Mouse (Mus musculus): ENCODE measurements around the gene Bicra. TPM values are rescaled to one million over a fixed set of nuclear protein-coding genes. Genes with fewer than 3 reads are reported as not detected.

The Bicra gene
- polyA plus RNA-seq, 1 experiment from 2014 or later, result 6.7 TPM

GRCm38 (mm10) chr7:15963798-15964652 is 83.7 kb downstream of the Bicra start:
- peaks cover 20% of the 10 kb centered on the region for H3K36me3 ChIP-seq (ENCODE audit: control insufficient read depth, insufficient read depth, low read length)
- 0 out of 2 replicates have a peak overlapping the region, but pooled peaks have one; percentile 41 for H3K4me2 ChIP-seq (ENCODE audit: low read depth, low read length)
- H3K4me1 ChIP-seq (ENCODE audit: control insufficient read depth, insufficient read depth, low read length), result peaks cover 41% of the 10 kb centered on the region

GRCm38 (mm10) chr7:15962311-15963288 is 85.1 kb downstream of the Bicra start:
- WGBS, result 8% methylated on average over 12 of the region's 12 CpGs
- peak overlapping the region; percentile 34 for H3K9ac ChIP-seq (ENCODE audit: low read depth, low read length)
- peaks cover 34% of the 10 kb centered on the region for H3K36me3 ChIP-seq (ENCODE audit: control insufficient read depth, insufficient read depth, low read length)
- H3K9me3 ChIP-seq (ENCODE audit: control insufficient read depth, low read length), result no peaks in the 10 kb centered on the region
- DNase-seq (ENCODE audit: low spot score) (peak; percentile 94), ATAC-seq (ENCODE audit: low read depth) (peak; percentile 86)
- peaks cover 41% of the 10 kb centered on the region for H3K4me1 ChIP-seq (ENCODE audit: control insufficient read depth, insufficient read depth, low read length)
- peak overlapping the region; percentile 89 for H3K27ac ChIP-seq (replicated peaks; ENCODE audit: low read depth, low read length)
- H3K27me3 ChIP-seq (replicated peaks; ENCODE audit: control insufficient read depth, insufficient read depth, low read length), result no peaks in the 10 kb centered on the region
- H3K4me2 ChIP-seq (ENCODE audit: low read depth, low read length), result peak overlapping the region; percentile 41
- peak overlapping the region; percentile 5; the same call in 1 of the 2 replicates for H3K4me3 ChIP-seq (ENCODE audit: low read depth, low read length)

More at GRCm38 (mm10) chr7:15963798-15964652, 83.7 kb downstream of the Bicra start:
- ATAC-seq (ENCODE audit: low read depth) (no peak), DNase-seq (ENCODE audit: low spot score) (no peak)
- Histone ChIP-seq H3K4me3 (ENCODE audit: low read depth, low read length) (no peak overlapping the region), H3K9ac (ENCODE audit: low read depth, low read length) (peak overlapping the region; percentile 9; the same call in 1 of the 2 replicates), H3K9me3 (ENCODE audit: control insufficient read depth, low read length) (no peaks in the 10 kb centered on the region), H3K27me3 (replicated peaks; ENCODE audit: control insufficient read depth, insufficient read depth, low read length) (no peaks in the 10 kb centered on the region), H3K27ac (replicated peaks; ENCODE audit: low read depth, low read length) (peak overlapping the region; percentile 89)
- 83% methylated on average over 32 of the region's 32 CpGs for WGBS

GRCm38 (mm10) chr7:15961798-15962197 is 85.9 kb downstream of the Bicra start:
- peaks cover 41% of the 10 kb centered on the region for H3K4me1 ChIP-seq (ENCODE audit: control insufficient read depth, insufficient read depth, low read length)
- peak overlapping the region; percentile 89 for H3K27ac ChIP-seq (replicated peaks; ENCODE audit: low read depth, low read length)
- whole genome bisulfite sequencing, result 79% methylated on average over 7 of the region's 7 CpGs
- H3K36me3 ChIP-seq (ENCODE audit: control insufficient read depth, insufficient read depth, low read length), result peaks cover 41% of the 10 kb centered on the region
- DNase-seq (ENCODE audit: low spot score) (no peak), ATAC-seq (ENCODE audit: low read depth) (no peak)
- H3K9me3 ChIP-seq (ENCODE audit: control insufficient read depth, low read length), result no peaks in the 10 kb centered on the region
- no peaks in the 10 kb centered on the region for H3K27me3 ChIP-seq (replicated peaks; ENCODE audit: control insufficient read depth, insufficient read depth, low read length)
- H3K4me2 ChIP-seq (ENCODE audit: low read depth, low read length), result peak overlapping the region; percentile 41; the same call in 1 of the 2 replicates
- no peak overlapping the region for H3K4me3 ChIP-seq (ENCODE audit: low read depth, low read length)
- no peak overlapping the region for H3K9ac ChIP-seq (ENCODE audit: low read depth, low read length)

- no peak overlapping the region for H3K4me2 ChIP-seq (ENCODE audit: low read depth, low read length)
Observed at GRCm38 (mm10) chr7:15961239-15961638, 86.5 kb downstream of the Bicra start.

GRCm38 (mm10) chr7:15960691-15961090 is 87.0 kb downstream of the Bicra start:
- H3K27ac ChIP-seq (replicated peaks; ENCODE audit: low read depth, low read length), result no peak overlapping the region
- no peak overlapping the region for H3K4me3 ChIP-seq (ENCODE audit: low read depth, low read length)
- no peak for DNase-seq (ENCODE audit: low spot score)
- no peak overlapping the region for H3K9ac ChIP-seq (ENCODE audit: low read depth, low read length)
- peaks cover 37% of the 10 kb centered on the region for H3K4me1 ChIP-seq (ENCODE audit: control insufficient read depth, insufficient read depth, low read length)
- 31% methylated on average over 4 of the region's 4 CpGs for WGBS
- peaks cover 50% of the 10 kb centered on the region for H3K36me3 ChIP-seq (ENCODE audit: control insufficient read depth, insufficient read depth, low read length)
- no peak for ATAC-seq (ENCODE audit: low read depth)
- no peaks in the 10 kb centered on the region for H3K9me3 ChIP-seq (ENCODE audit: control insufficient read depth, low read length)
- H3K27me3 ChIP-seq (replicated peaks; ENCODE audit: control insufficient read depth, insufficient read depth, low read length), result no peaks in the 10 kb centered on the region
- H3K4me2 ChIP-seq (ENCODE audit: low read depth, low read length), result no peak overlapping the region

More at GRCm38 (mm10) chr7:15961239-15961638, 86.5 kb downstream of the Bicra start:
- Histone ChIP-seq H3K9ac (ENCODE audit: low read depth, low read length) (no peak overlapping the region), H3K9me3 (ENCODE audit: control insufficient read depth, low read length) (no peaks in the 10 kb centered on the region), H3K4me1 (ENCODE audit: control insufficient read depth, insufficient read depth, low read length) (peaks cover 37% of the 10 kb centered on the region), H3K27ac (replicated peaks; ENCODE audit: low read depth, low read length) (peak overlapping the region; percentile 89; the same call in 1 of the 2 replicates), H3K27me3 (replicated peaks; ENCODE audit: control insufficient read depth, insufficient read depth, low read length) (no peaks in the 10 kb centered on the region), H3K4me3 (ENCODE audit: low read depth, low read length) (no peak overlapping the region), H3K36me3 (ENCODE audit: control insufficient read depth, insufficient read depth, low read length) (peaks cover 47% of the 10 kb centered on the region)
- ATAC-seq (ENCODE audit: low read depth) (no peak), DNase-seq (ENCODE audit: low spot score) (no peak)
- 45% methylated on average over 4 of the region's 4 CpGs for WGBS

- DNase-seq (ENCODE audit: low spot score) (no peak), ATAC-seq (ENCODE audit: low read depth) (no peak)
- no peaks in the 10 kb centered on the region for H3K27me3 ChIP-seq (replicated peaks; ENCODE audit: control insufficient read depth, insufficient read depth, low read length)
- H3K9ac ChIP-seq (ENCODE audit: low read depth, low read length), result no peak overlapping the region
- peaks cover 8% of the 10 kb centered on the region for H3K4me1 ChIP-seq (ENCODE audit: control insufficient read depth, insufficient read depth, low read length)
- peak overlapping the region; percentile 44; the same call in 1 of the 2 replicates for H3K27ac ChIP-seq (replicated peaks; ENCODE audit: low read depth, low read length)
- H3K4me2 ChIP-seq (ENCODE audit: low read depth, low read length), result no peak overlapping the region
- WGBS, result 66% methylated on average over 5 of the region's 5 CpGs
- peaks cover 87% of the 10 kb centered on the region for H3K36me3 ChIP-seq (ENCODE audit: control insufficient read depth, insufficient read depth, low read length)
- no peak overlapping the region for H3K4me3 ChIP-seq (ENCODE audit: low read depth, low read length)
- H3K9me3 ChIP-seq (ENCODE audit: control insufficient read depth, low read length), result 0 out of 2 replicates have a peak, but pooled peaks cover 4% of the 10 kb centered on the region
Observed at GRCm38 (mm10) chr7:15956143-15956542, 91.6 kb downstream of the Bicra start.

- H3K9ac ChIP-seq (ENCODE audit: low read depth, low read length), result no peak overlapping the region
- H3K27ac ChIP-seq (replicated peaks; ENCODE audit: low read depth, low read length), result peak overlapping the region; percentile 44; the same call in 1 of the 2 replicates
- H3K27me3 ChIP-seq (replicated peaks; ENCODE audit: control insufficient read depth, insufficient read depth, low read length), result no peaks in the 10 kb centered on the region
- DNase-seq (ENCODE audit: low spot score) (no peak), ATAC-seq (ENCODE audit: low read depth) (no peak)
- WGBS, result 16% methylated on average over 5 of the region's 7 CpGs
- H3K36me3 ChIP-seq (ENCODE audit: control insufficient read depth, insufficient read depth, low read length), result peaks cover 90% of the 10 kb centered on the region
- H3K4me1 ChIP-seq (ENCODE audit: control insufficient read depth, insufficient read depth, low read length), result peaks cover 5% of the 10 kb centered on the region; the same call in 1 of the 2 replicates
- H3K4me2 ChIP-seq (ENCODE audit: low read depth, low read length), result peak overlapping the region; percentile 31
- H3K9me3 ChIP-seq (ENCODE audit: control insufficient read depth, low read length), result 0 out of 2 replicates have a peak, but pooled peaks cover 4% of the 10 kb centered on the region
- no peak overlapping the region for H3K4me3 ChIP-seq (ENCODE audit: low read depth, low read length)
Observed at GRCm38 (mm10) chr7:15955509-15955908, 92.2 kb downstream of the Bicra start.

GRCm38 (mm10) chr7:15954978-15955443 is 92.7 kb downstream of the Bicra start:
- H3K36me3 ChIP-seq (ENCODE audit: control insufficient read depth, insufficient read depth, low read length), result peaks cover 91% of the 10 kb centered on the region
- H3K9ac ChIP-seq (ENCODE audit: low read depth, low read length), result no peak overlapping the region
- peaks cover 5% of the 10 kb centered on the region; the same call in 1 of the 2 replicates for H3K4me1 ChIP-seq (ENCODE audit: control insufficient read depth, insufficient read depth, low read length)
- ATAC-seq (ENCODE audit: low read depth) (no peak), DNase-seq (ENCODE audit: low spot score) (peak; percentile 57)
- H3K27ac ChIP-seq (replicated peaks; ENCODE audit: low read depth, low read length), result no peak overlapping the region
- 18% methylated on average over 21 of the region's 21 CpGs for WGBS
- peak overlapping the region; percentile 31 for H3K4me2 ChIP-seq (ENCODE audit: low read depth, low read length)
- no peak overlapping the region for H3K4me3 ChIP-seq (ENCODE audit: low read depth, low read length)
- H3K9me3 ChIP-seq (ENCODE audit: control insufficient read depth, low read length), result 0 out of 2 replicates have a peak, but pooled peaks cover 4% of the 10 kb centered on the region
- H3K27me3 ChIP-seq (replicated peaks; ENCODE audit: control insufficient read depth, insufficient read depth, low read length), result no peaks in the 10 kb centered on the region
